Mouse (Mus musculus): ENCODE results near the gene Echdc1.

DNA sequence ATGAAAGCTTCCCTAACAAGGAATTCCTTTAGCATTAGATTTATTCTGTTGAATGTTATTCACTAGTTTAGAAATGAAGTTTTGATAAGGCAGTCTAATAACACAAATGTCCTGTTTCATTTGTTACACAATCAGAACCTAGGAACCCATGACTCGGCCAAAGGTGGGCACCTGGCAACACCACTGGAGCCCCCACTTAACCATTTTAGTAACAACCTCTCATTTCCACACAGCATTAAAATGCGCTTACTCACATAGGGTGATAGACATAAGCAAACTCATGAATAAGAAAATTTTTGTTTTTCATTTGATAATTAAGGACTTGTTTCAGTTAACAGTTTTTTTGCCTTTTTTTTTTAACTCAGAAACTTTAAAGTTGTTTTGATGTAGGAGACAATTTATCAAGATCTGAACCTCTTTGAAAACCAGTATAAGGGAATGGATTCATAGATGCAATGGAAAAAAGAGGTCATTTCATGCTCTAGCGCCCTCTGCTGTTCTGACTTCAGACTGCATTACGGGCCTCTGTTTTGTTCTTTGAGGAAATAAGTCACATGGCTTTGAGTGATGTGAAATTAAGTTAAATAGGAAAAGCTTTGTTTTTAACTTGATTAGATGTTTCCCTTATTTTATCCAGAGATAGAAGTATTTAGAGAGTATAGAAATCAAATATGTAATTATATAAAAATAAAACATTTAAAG is 25.5 kb downstream of the Echdc1 start:
- TF ChIP-seq CTCF (IDR thresholded peaks at IDR 0.05; ENCODE audit: extremely low read depth, insufficient read depth, low read length) (peak; percentile 54; the same call in 1 of the 2 replicates), POLR2A (IDR thresholded peaks at IDR 0.05; ENCODE audit: extremely low read depth, insufficient read depth, low read length) (no peak)

Data from cortical plate, adult 2 months (tissue).